Mouse (Mus musculus): ENCODE measurements around the gene Marc2.

Marc2 gene

DNA sequence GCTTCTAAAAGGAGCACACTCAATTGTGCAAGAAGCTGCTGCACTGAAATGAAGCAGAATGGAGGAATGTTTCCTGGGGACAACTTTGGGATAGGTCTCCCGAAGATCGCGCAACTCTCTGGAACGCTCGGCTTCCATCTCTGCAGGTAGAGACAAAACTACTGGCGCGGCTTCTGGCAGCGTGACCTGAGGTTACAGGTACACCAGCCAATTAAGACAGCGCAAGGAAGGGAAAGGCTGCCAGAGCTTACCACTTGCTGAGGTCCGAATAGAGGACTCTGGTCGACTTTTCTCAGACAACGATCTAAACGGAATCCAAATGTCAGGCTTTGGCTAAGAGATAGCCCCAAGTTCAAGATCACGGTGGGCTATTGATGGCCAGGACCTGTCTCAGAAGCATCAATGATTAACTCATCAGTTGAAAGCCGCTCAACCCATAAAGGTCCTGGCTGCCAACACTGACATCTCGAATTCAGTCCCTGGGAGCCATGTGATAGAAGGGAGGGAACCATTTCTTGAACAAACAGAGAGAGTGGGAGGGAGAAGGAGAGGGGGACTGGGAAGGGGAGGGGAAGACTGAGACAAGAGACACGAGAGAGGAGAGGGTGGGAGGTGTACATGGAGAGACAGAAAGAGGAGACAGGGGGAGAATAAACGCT, at the start of gene Marc2:
TSS of gene Marc2 (minus strand) at position 360 of the 659 bp plus-strand sequence.
- DNase-seq (ENCODE audit: low spot score) = no peak

- DNase-seq (ENCODE audit: low spot score) = no peak
These were observed 45.7 kb upstream of the Marc2 start for GRCm38 (mm10) chr1:184891998-184892397.

GRCm38 (mm10) chr1:184889454-184889853, 43.2 kb upstream of the Marc2 start:
- DNase-seq (ENCODE audit: low spot score) = no peak

GRCm38 (mm10) chr1:184886160-184886559, 39.9 kb upstream of the Marc2 start:
- DNase-seq (ENCODE audit: low spot score) = no peak

DNA sequence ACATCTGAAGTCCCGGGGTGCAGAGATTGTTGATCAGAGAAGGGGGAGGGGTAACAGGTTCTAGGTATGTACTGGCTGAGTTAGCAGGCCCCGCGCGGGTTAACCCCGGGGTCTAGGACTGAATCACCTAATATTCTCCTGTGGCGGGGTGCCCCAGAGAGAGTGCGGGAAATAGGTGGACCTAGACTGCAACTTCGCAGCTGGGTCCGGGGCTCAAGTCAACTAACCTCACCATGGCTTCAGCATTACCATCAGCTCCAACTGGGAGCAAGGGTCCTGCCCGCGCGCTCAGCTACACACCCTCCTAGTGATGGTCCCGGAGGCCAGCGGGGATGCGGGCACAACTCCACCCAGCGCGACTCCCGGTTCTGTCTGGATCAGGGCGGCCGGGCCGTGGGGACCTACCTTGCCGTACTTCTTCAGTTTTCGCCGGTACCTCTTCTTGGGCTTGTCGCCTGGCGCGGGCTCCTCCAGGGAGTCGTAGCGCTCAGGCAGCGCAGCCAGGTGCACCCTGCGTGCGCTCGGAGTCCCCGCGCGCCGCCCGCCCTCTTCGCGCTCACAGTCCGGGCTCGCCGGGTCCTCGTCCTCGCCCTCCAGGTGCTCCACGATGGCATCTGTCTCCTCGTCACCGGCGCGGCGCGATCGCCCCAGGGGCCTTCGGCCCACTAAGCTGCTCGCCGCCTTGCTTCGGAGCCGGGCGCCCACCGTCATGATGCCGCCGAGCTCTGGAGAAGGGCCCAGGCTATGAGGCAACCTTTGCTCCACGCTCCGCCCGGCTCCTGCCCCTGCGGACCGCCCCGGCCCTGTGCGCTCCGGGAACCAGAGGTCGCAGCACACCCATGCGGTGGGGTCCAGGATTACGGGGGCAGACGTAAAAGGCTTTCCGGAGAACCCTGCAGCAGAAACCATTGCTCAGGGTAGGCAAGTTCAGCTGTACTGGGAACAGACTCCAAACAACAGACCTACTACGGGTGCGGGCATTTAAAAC, 36.3 kb upstream of the Marc2 start, which contains the start of gene C130074G19Rik:
TSS of gene C130074G19Rik (minus strand) at position 938 of the 988 bp plus-strand sequence.
- peak; percentile 53 for DNase-seq (ENCODE audit: low spot score)

- no peak for DNase-seq (ENCODE audit: low spot score)
These were observed 35.6 kb upstream of the Marc2 start for GRCm38 (mm10) chr1:184881861-184882260.

- DNase-seq (ENCODE audit: low spot score) = no peak
These were observed 35.0 kb upstream of the Marc2 start for GRCm38 (mm10) chr1:184881211-184881610.

GRCm38 (mm10) chr1:184878860-184879259, 32.6 kb upstream of the Marc2 start:
- DNase-seq (ENCODE audit: low spot score) = no peak

- DNase-seq (ENCODE audit: low spot score) = no peak
These were observed 31.1 kb upstream of the Marc2 start for GRCm38 (mm10) chr1:184877306-184877705.

GRCm38 (mm10) chr1:184873910-184874309, 27.7 kb upstream of the Marc2 start:
- DNase-seq (ENCODE audit: low spot score) = no peak

DNA sequence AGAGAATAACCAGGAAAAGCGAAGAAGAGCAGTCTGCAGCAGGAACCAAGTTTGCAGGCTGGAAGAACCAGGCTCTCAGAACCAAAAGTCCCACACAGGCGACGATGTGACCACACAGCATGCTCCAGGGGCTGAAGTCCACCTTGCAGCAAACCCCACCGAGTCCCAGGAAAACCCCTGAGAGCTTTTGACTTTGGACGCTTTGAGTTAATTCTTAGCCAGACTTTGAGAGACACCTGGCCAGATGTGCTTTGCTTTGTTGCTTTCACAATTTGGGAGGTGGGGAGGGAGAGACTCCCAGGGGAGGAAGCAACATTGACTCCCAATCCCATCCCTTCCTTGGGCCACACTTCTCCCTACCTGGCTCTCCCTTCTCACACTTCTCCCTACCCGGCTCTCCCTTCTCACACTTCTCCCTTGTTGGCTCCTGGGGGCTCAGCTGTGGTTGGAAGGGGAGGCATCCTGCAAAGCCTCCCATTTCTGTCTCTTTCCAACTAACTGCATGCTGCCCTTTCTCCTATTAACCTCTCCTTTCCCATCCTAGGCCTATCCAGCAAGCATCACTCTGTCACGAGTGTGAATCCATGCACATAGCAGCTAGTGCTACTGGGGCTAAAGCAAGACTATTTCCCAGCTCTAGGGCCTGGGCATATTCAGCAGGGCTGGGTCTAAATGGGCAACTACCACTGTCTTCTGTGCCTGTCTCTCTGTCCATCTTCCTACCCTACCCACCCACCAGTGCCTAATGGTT, 26.0 kb upstream of the Marc2 start:
- no peak for DNase-seq (ENCODE audit: low spot score)

GRCm38 (mm10) chr1:184871506-184871905, 25.3 kb upstream of the Marc2 start:
- no peak for DNase-seq (ENCODE audit: low spot score)

DNA sequence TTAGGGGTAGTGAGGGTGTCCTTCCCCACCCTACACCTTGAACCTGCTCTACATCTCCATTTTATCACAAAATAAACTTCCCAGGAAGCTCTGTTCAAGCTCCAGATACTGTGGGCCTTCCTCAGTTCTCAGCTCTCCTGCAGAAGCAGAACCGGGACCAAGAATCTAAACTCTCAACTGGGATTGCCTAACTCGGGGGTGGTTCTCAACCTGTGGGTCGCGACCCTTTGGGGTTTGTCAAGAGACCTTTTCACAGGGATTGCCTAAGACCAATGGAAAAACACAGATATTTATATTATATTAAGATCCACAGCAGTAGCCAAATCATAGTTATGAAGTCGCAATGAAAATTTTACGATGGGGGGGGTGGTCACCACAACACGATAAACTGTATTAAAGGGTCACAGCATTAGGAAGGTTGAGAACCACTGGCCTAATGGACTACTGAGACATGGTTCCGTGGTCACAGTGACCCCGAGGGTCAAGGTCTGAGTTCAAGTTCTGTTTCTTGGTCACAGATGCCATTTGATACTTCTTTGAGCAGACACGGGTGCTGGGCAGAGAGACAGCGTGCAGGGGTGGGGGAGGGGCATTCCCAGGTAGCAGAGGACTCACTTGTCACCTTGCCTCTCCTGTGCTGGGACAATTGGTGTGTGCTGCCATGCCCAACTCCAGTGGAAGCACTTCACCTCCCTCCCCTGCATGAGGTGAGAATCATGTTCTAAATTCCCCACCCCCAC, 24.6 kb upstream of the Marc2 start:
- no peak for DNase-seq (ENCODE audit: low spot score)

DNA sequence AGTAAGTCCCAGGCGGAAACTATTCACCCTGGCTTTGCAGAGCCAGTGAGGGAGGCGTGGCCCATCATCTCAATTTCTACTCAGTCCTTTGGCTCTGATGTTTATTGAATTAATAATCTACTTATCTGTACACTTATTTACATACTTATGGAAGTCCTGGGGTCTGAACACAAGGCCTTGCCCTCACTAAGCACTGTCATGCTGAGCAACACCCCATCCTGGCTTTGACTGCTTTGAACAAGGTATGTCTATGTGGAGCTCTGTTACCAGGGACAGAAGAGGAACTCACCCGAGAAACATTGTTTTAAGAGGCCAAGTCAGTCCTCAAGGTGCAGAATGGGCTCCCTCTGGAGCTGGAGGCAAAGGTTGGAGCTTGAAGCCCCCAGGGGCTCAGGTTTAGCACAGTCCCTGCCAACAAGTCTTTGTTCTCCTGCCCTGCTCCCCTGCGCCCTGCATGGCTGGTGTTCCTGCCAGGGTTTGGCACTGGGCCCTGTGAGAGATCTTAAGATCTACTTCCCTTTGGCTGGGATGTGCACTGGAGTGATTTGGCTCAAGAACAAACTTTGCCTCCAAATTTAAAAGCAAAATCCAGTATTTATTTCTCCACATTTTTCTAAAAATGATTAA, 23.8 kb upstream of the Marc2 start:
- DNase-seq (ENCODE audit: low spot score) = no peak

- no peak for DNase-seq (ENCODE audit: low spot score)
These were observed 21.4 kb upstream of the Marc2 start for GRCm38 (mm10) chr1:184867640-184868120.

- DNase-seq (ENCODE audit: low spot score) = no peak
These were observed 18.1 kb upstream of the Marc2 start for GRCm38 (mm10) chr1:184864381-184864801.

GRCm38 (mm10) chr1:184862636-184863035, 16.4 kb upstream of the Marc2 start:
- DNase-seq (ENCODE audit: low spot score) = no peak

DNA sequence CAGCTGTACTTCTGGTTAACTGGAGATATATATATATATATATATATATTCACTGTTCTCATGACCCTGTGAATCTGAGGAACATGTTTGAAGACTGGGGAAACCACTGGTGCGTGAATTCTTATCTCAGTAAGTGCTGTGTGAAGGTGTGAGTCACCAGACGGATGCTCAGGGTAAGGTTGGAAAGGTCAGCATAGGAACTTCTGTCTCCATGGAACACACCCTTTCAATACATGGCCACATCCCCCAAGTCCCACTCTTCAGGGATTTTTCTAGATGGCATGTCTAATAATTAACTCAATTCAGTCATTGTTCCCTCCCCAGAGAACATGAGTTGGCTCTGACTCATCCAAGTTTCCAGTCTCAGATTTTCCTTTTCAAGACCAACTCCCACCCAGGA, 15.3 kb upstream of the Marc2 start:
- DNase-seq (ENCODE audit: low spot score) = no peak

GRCm38 (mm10) chr1:184860276-184860675, 14.0 kb upstream of the Marc2 start:
- DNase-seq (ENCODE audit: low spot score) = no peak

DNA sequence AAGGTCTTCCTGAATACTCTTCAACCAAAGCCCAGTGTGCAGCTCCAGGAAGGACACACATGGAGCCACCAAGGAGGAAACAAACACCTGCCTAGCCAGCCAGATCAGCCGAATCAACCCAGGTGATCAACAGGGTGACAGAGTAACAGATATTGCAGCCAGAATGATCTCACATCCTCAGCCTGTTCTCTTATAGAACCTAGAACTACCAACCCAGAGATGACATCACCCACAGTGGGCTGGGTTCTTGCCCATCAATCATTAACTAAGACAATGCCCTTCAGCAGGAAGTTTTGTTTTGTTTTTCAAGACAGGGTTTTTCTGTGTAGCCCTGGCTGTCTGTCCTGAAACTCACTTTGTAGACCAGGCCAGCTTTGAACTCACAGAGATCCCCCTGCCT, 12.0 kb upstream of the Marc2 start:
- no peak for DNase-seq (ENCODE audit: low spot score)

- no peak for DNase-seq (ENCODE audit: low spot score)
These were observed 11.0 kb upstream of the Marc2 start for GRCm38 (mm10) chr1:184857216-184857615.
